Mouse (Mus musculus) thymus, adult 2 months (tissue): Measurements from ENCODE around the gene Cd164. TPM values are rescaled to one million over a fixed set of nuclear protein-coding genes. Genes with fewer than 3 reads are reported as not detected.

Experiments used
- DNase-seq: peaks from one replicate; pipeline ENCODE4 v3.0.0; 2021
- H3K27ac ChIP-seq: fragments of 200-500 bp; 2 replicates; pipeline ENCODE4 v1.5.1; 2012; ENCODE audit warnings: low read length, control low read depth; ENCODE audit not compliant: control insufficient read depth, insufficient read depth
- H3K27me3 ChIP-seq: fragments of 200-500 bp; 2 replicates; pipeline ENCODE4 v1.6.1; 2012; ENCODE audit warnings: mild to moderate bottlenecking, low read length, moderate library complexity, mixed read lengths; ENCODE audit not compliant: control insufficient read depth, insufficient read depth
- H3K36me3 ChIP-seq: fragments of 200-500 bp; 2 replicates; pipeline ENCODE4 v1.6.1; 2012; ENCODE audit warnings: mild to moderate bottlenecking, low read length, moderate library complexity; ENCODE audit not compliant: control insufficient read depth, insufficient read depth
- H3K4me1 ChIP-seq: fragments of 200-500 bp; replicated peaks from 2 replicates; pipeline ENCODE4 v1.6.1; 2012; ENCODE audit warnings: low read length; ENCODE audit not compliant: control insufficient read depth, insufficient read depth
- H3K4me3 ChIP-seq: fragments of 200-500 bp; 2 replicates; pipeline ENCODE4 v1.5.1; 2012; ENCODE audit warnings: mild to moderate bottlenecking, low read length, control low read depth, moderate library complexity; ENCODE audit not compliant: control insufficient read depth, insufficient read depth
- CTCF ChIP-seq: fragments of 200-500 bp; IDR thresholded peaks from 2 replicates; pipeline ENCODE4 v1.5.1; 2012; ENCODE audit warnings: mild to moderate bottlenecking, control low read depth, low read length, moderate library complexity, borderline replicate concordance; ENCODE audit not compliant: control insufficient read depth, poor library complexity, insufficient read depth; ENCODE audit errors: extremely low read depth
- POLR2A ChIP-seq: fragments of 200-500 bp; IDR thresholded peaks from 2 replicates; pipeline ENCODE4 v1.6.1; 2012; ENCODE audit warnings: mild to moderate bottlenecking, low read length, control low read depth, moderate library complexity; ENCODE audit not compliant: control insufficient read depth, poor library complexity, insufficient read depth; ENCODE audit errors: extremely low read depth
- WGBS: fragments of 180-500 bp; shearing (Covaris S2); methylation state at CpG from one replicate; pipeline ENCODE4 v1.1.7; 2018; 5-methylcytosine and 5-hydroxymethylcytosine counted together
- polyA plus RNA-seq: library from polyadenylated mRNA; depleted of rRNA; stranded (reverse); fragments of >200 nt; gene quantifications from 2 replicates; pipeline ENCODE4 v1.2.3, GENCODE M21; 2012

Cd164 gene
- polyA plus RNA-seq, 1 experiment: 223 TPM

GRCm38 (mm10) chr10:41553711-41554110 is 34.5 kb downstream of the Cd164 start:
- H3K4me3 ChIP-seq: no peak overlapping the region
- 89% methylated on average over 4 of the region's 4 CpGs for WGBS
- H3K27me3 ChIP-seq: no peaks in the 10 kb centered on the region
- peak overlapping the region; percentile 93 for H3K27ac ChIP-seq
- TF ChIP-seq CTCF (no peak), POLR2A (no peak)
- H3K4me1 ChIP-seq: peaks cover 34% of the 10 kb centered on the region
- H3K36me3 ChIP-seq: no peaks in the 10 kb centered on the region
- no peak for DNase-seq

GRCm38 (mm10) chr10:41555081-41555480 is 35.9 kb downstream of the Cd164 start:
- TF ChIP-seq POLR2A (no peak), CTCF (no peak)
- DNase-seq: no peak

GRCm38 (mm10) chr10:41558401-41558800 is 39.2 kb downstream of the Cd164 start:
- no peak for DNase-seq
- H3K27ac ChIP-seq: no peak overlapping the region
- no peak for TF ChIP-seq POLR2A
- no peak for TF ChIP-seq CTCF
- no peaks in the 10 kb centered on the region for H3K36me3 ChIP-seq
- H3K4me3 ChIP-seq: no peak overlapping the region
- WGBS: 100% methylated on average over 1 of the region's 1 CpGs
- H3K4me1 ChIP-seq: peaks cover 12% of the 10 kb centered on the region
- H3K27me3 ChIP-seq: no peaks in the 10 kb centered on the region

More at GRCm38 (mm10) chr10:41555081-41555480, 35.9 kb downstream of the Cd164 start:
- no peaks in the 10 kb centered on the region for H3K36me3 ChIP-seq
- H3K4me1 ChIP-seq: peaks cover 34% of the 10 kb centered on the region
- no peak overlapping the region for H3K4me3 ChIP-seq
- H3K27me3 ChIP-seq: no peaks in the 10 kb centered on the region
- H3K27ac ChIP-seq: no peak overlapping the region
- WGBS: 94% methylated on average over 3 of the region's 3 CpGs

- H3K36me3 ChIP-seq: no peaks in the 10 kb centered on the region
- no peak overlapping the region for H3K27ac ChIP-seq
- TF ChIP-seq POLR2A (no peak), CTCF (no peak)
- no peak for DNase-seq
- H3K4me3 ChIP-seq: no peak overlapping the region
- no peaks in the 10 kb centered on the region for H3K27me3 ChIP-seq
- WGBS: 99% methylated on average over 10 of the region's 10 CpGs
- peaks cover 2% of the 10 kb centered on the region; the same call in 1 of the 2 replicates for H3K4me1 ChIP-seq
These were observed 42.6 kb downstream of the Cd164 start for GRCm38 (mm10) chr10:41561701-41562395.

GRCm38 (mm10) chr10:41565141-41565540 is 45.9 kb downstream of the Cd164 start:
- WGBS: 66% methylated on average over 5 of the region's 5 CpGs
- no peaks in the 10 kb centered on the region for H3K27me3 ChIP-seq
- DNase-seq: no peak
- H3K4me3 ChIP-seq: no peak overlapping the region
- no peak overlapping the region for H3K27ac ChIP-seq
- peaks cover 2% of the 10 kb centered on the region; the same call in 1 of the 2 replicates for H3K4me1 ChIP-seq
- no peak for TF ChIP-seq CTCF
- no peak for TF ChIP-seq POLR2A
- H3K36me3 ChIP-seq: no peaks in the 10 kb centered on the region

GRCm38 (mm10) chr10:41568306-41568705 is 49.1 kb downstream of the Cd164 start:
- 88% methylated on average over 3 of the region's 3 CpGs for WGBS
- Histone ChIP-seq H3K4me1 (peaks cover 16% of the 10 kb centered on the region), H3K27me3 (no peaks in the 10 kb centered on the region), H3K27ac (no peak overlapping the region), H3K36me3 (no peaks in the 10 kb centered on the region), H3K4me3 (no peak overlapping the region)
- TF ChIP-seq POLR2A (no peak), CTCF (no peak)
- no peak for DNase-seq
